Mouse (Mus musculus): ENCODE results near the gene 4833420G17Rik. TPM values are rescaled to one million over a fixed set of nuclear protein-coding genes. Genes with fewer than 3 reads are reported as not detected.

4833420G17Rik gene
- 69.1 and 79.3 TPM in 2 replicates for polyA plus RNA-seq (2011; ENCODE audit: insufficient read depth, insufficient read length, low read depth, missing spikeins)

DNA sequence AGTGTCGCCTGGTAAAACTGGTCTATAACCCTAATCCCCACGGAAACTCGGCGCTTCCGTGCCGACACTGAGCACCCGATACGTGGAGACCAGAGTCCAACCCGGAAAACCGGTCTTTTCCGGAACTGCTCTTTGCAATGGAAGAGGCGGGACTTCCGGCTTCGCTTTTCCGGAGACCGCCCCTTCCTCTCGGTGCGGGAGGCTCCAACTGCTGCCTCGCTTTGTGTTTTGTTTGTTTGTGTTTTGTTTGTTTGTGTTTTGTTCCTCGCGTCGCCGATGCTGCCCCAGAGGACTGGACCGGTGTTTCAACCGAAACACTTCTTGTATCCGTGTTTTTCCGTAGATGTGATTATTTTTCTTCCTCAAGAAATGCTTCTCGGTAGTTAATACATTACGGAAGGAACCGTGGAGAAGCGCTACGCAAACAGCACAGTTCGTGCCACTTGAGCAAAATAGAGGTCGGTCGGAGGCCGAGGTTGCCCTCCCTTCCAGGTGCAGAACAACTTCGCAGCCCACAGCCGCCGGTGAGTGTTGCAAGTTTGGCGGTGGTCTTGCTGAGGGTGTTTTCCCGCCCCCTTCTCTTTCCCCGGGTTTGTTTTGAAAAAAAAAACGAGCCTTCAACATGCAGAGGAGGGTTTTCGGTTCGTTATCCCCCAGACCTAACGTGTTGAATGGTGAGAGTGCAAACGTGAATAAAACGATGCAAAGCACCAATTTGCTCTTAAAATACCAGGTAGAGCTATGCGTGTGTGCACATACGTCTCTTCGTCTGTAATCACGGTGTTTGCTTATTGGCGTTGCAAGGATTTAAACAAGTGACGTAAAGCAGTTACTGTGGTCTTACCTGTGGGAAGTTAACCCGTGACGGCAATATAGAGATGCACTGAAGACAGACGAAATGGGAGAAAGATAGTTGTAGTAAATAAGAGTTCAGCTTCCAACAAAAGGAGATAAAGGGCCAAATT, at the start of gene 4833420G17Rik:
4833420G17Rik (plus strand) TSS at position 173 of the 965 bp plus-strand sequence.
- TF ChIP-seq EP300 (IDR thresholded peaks at IDR 0.05; ENCODE audit: insufficient read depth, low read depth, low read length) = 0 out of 2 replicates have a peak, but pooled peaks have one; percentile 4
- TF ChIP-seq POLR2A (IDR thresholded peaks at IDR 0.05; ENCODE audit: insufficient read depth, low read length) = peak; percentile 90
- no peak for TF ChIP-seq CTCF (IDR thresholded peaks at IDR 0.05; ENCODE audit: low read depth, low read length)

GRCm38 (mm10) chr13:119413026-119413425, 49.5 kb upstream of the 4833420G17Rik start:
- TF ChIP-seq EP300 (IDR thresholded peaks at IDR 0.05; ENCODE audit: insufficient read depth, low read depth, low read length) (no peak), POLR2A (IDR thresholded peaks at IDR 0.05; ENCODE audit: insufficient read depth, low read length) (no peak), CTCF (IDR thresholded peaks at IDR 0.05; ENCODE audit: low read depth, low read length) (no peak)
- no peaks in the 10 kb centered on the region for H3K27me3 ChIP-seq (ENCODE audit: control insufficient read depth, insufficient read depth, low read length, poor library complexity, severe bottlenecking)
- no peak overlapping the region for H3K9ac ChIP-seq (ENCODE audit: low read depth, poor library complexity, severe bottlenecking)
- H3K4me3 ChIP-seq (ENCODE audit: low read depth, low read length) = no peak overlapping the region
- peak overlapping the region; percentile 49; the same call in 1 of the 2 replicates for H3K27ac ChIP-seq (ENCODE audit: insufficient read depth, low read length)
- H3K36me3 ChIP-seq (ENCODE audit: control insufficient read depth, insufficient read depth, low read length, poor library complexity, severe bottlenecking) = no peaks in the 10 kb centered on the region
- H3K4me1 ChIP-seq (ENCODE audit: control insufficient read depth, insufficient read depth, low read length) = no peaks in the 10 kb centered on the region
- 0 out of 2 replicates have a peak, but pooled peaks cover 7% of the 10 kb centered on the region for H3K9me3 ChIP-seq (replicated peaks; ENCODE audit: control insufficient read depth, insufficient read depth, low read length, poor library complexity, severe bottlenecking)

More for the DNA sequence above, at the start of gene 4833420G17Rik:
- Histone ChIP-seq H3K4me3 (ENCODE audit: low read depth, low read length) (peak within 1 kb of the TSS; percentile 87), H3K27ac (ENCODE audit: insufficient read depth, low read length) (peak within 1 kb of the TSS; percentile 38), H3K9ac (ENCODE audit: low read depth, poor library complexity, severe bottlenecking) (peak within 1 kb of the TSS; percentile 82), H3K4me1 (ENCODE audit: control insufficient read depth, insufficient read depth, low read length) (no peaks in the 10 kb centered on the region), H3K27me3 (ENCODE audit: control insufficient read depth, insufficient read depth, low read length, poor library complexity, severe bottlenecking) (no peaks in the 10 kb centered on the region), H3K9me3 (replicated peaks; ENCODE audit: control insufficient read depth, insufficient read depth, low read length, poor library complexity, severe bottlenecking) (no peaks in the 10 kb centered on the region), H3K36me3 (ENCODE audit: control insufficient read depth, insufficient read depth, low read length, poor library complexity, severe bottlenecking) (peaks cover 17% of the 10 kb centered on the region)

GRCm38 (mm10) chr13:119418479-119418878, 44.1 kb upstream of the 4833420G17Rik start:
- H3K4me3 ChIP-seq (ENCODE audit: low read depth, low read length) = no peak overlapping the region
- TF ChIP-seq POLR2A (IDR thresholded peaks at IDR 0.05; ENCODE audit: insufficient read depth, low read length) (no peak), CTCF (IDR thresholded peaks at IDR 0.05; ENCODE audit: low read depth, low read length) (no peak), EP300 (IDR thresholded peaks at IDR 0.05; ENCODE audit: insufficient read depth, low read depth, low read length) (no peak)
- no peaks in the 10 kb centered on the region for H3K36me3 ChIP-seq (ENCODE audit: control insufficient read depth, insufficient read depth, low read length, poor library complexity, severe bottlenecking)
- peak overlapping the region; percentile 51; the same call in 1 of the 2 replicates for H3K27ac ChIP-seq (ENCODE audit: insufficient read depth, low read length)
- H3K9me3 ChIP-seq (replicated peaks; ENCODE audit: control insufficient read depth, insufficient read depth, low read length, poor library complexity, severe bottlenecking) = 0 out of 2 replicates have a peak, but pooled peaks cover 4% of the 10 kb centered on the region
- H3K4me1 ChIP-seq (ENCODE audit: control insufficient read depth, insufficient read depth, low read length) = peaks cover 2% of the 10 kb centered on the region
- H3K27me3 ChIP-seq (ENCODE audit: control insufficient read depth, insufficient read depth, low read length, poor library complexity, severe bottlenecking) = no peaks in the 10 kb centered on the region; the same call in 1 of the 2 replicates
- H3K9ac ChIP-seq (ENCODE audit: low read depth, poor library complexity, severe bottlenecking) = no peak overlapping the region

DNA sequence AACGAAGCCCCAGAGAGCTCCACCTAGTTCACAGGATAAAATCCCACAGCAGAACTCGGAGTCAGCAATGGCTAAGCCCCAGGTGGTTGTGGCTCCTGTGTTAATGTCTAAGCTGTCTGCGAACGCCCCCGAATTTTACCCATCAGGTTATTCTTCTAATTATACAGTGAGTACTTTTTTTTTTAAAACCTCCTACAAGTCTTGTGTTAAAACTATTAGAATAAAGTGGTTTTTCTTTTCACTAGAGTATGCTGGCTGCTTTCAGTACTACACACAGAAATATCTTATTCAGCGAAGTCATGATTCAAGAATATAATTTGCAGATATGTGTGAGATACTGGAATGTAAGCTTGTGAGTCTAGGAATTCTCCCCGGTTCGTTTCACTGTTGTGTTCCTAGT, 32.4 kb upstream of the 4833420G17Rik start:
- Histone ChIP-seq H3K9me3 (replicated peaks; ENCODE audit: control insufficient read depth, insufficient read depth, low read length, poor library complexity, severe bottlenecking) (no peaks in the 10 kb centered on the region), H3K9ac (ENCODE audit: low read depth, poor library complexity, severe bottlenecking) (peak overlapping the region; percentile 100), H3K27ac (ENCODE audit: insufficient read depth, low read length) (peak overlapping the region; percentile 76; the same call in 1 of the 2 replicates), H3K4me1 (ENCODE audit: control insufficient read depth, insufficient read depth, low read length) (no peaks in the 10 kb centered on the region), H3K4me3 (ENCODE audit: low read depth, low read length) (peak overlapping the region; percentile 56), H3K36me3 (ENCODE audit: control insufficient read depth, insufficient read depth, low read length, poor library complexity, severe bottlenecking) (peaks cover 10% of the 10 kb centered on the region; the same call in 1 of the 2 replicates), H3K27me3 (ENCODE audit: control insufficient read depth, insufficient read depth, low read length, poor library complexity, severe bottlenecking) (no peaks in the 10 kb centered on the region)
- TF ChIP-seq POLR2A (IDR thresholded peaks at IDR 0.05; ENCODE audit: insufficient read depth, low read length) (no peak), EP300 (IDR thresholded peaks at IDR 0.05; ENCODE audit: insufficient read depth, low read depth, low read length) (no peak), CTCF (IDR thresholded peaks at IDR 0.05; ENCODE audit: low read depth, low read length) (no peak)

GRCm38 (mm10) chr13:119432041-119432440, 30.5 kb upstream of the 4833420G17Rik start:
- TF ChIP-seq CTCF (IDR thresholded peaks at IDR 0.05; ENCODE audit: low read depth, low read length) (no peak), EP300 (IDR thresholded peaks at IDR 0.05; ENCODE audit: insufficient read depth, low read depth, low read length) (no peak), POLR2A (IDR thresholded peaks at IDR 0.05; ENCODE audit: insufficient read depth, low read length) (no peak)
- Histone ChIP-seq H3K27ac (ENCODE audit: insufficient read depth, low read length) (no peak overlapping the region), H3K27me3 (ENCODE audit: control insufficient read depth, insufficient read depth, low read length, poor library complexity, severe bottlenecking) (no peaks in the 10 kb centered on the region), H3K4me3 (ENCODE audit: low read depth, low read length) (no peak overlapping the region), H3K9ac (ENCODE audit: low read depth, poor library complexity, severe bottlenecking) (no peak overlapping the region), H3K36me3 (ENCODE audit: control insufficient read depth, insufficient read depth, low read length, poor library complexity, severe bottlenecking) (peaks cover 10% of the 10 kb centered on the region; the same call in 1 of the 2 replicates), H3K4me1 (ENCODE audit: control insufficient read depth, insufficient read depth, low read length) (no peaks in the 10 kb centered on the region), H3K9me3 (replicated peaks; ENCODE audit: control insufficient read depth, insufficient read depth, low read length, poor library complexity, severe bottlenecking) (no peaks in the 10 kb centered on the region)
